Mouse (Mus musculus): ENCODE results near the gene St3gal4. TPM values are rescaled to one million over a fixed set of nuclear protein-coding genes. Genes with fewer than 3 reads are reported as not detected.

The St3gal4 gene
- total and polyA plus RNA-seq, 3 experiments: 6.2 to 9.3 (median 8.8) TPM

DNA sequence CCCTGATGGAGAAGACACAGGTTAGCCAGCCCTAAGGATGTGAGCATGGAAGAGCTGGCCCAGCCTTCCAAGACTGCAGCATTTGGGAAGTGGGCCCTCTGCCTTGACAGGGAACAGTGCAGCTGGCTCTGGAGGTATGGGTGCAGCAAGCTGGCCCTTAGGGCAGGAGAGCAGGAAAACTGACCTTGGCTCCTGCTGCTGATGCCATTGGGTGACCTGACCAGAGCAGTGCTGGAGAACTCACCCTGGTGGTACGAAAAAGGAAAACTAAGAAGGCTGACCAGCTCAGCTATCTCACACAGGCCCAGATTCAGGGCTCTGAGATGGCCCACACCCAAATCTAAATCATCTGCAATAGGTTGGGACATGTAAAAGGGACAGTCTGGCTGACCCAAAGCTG, 26.8 kb upstream of the St3gal4 start:
- TF ChIP-seq NRF1 (IDR thresholded peaks at IDR 0.05; ENCODE audit: low read depth, low read length): no peak

DNA sequence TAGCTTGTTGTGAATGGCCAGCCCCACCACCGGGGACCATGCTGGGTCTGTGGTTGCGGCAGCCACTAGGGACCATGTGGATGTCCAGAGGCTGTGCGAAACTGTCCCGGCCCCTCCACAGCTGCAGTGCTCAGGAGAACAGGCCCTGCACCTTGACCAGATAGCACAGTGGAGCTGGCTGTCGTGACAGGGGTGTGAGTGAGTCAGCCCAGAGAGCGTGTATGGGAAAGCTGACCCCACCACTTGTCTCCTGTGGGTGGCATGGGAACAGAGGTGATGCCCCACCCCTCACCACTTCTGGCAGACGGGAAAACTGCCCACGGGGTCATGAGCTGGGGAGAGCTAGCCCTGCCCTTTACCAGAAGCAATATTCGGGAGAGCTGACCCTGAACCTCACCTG, 26.1 kb upstream of the St3gal4 start:
- Histone ChIP-seq H3K4me3 (replicated peaks in 1 of 3; ENCODE audit: low read depth in 2 of 3, low read length in 2 of 3, poor library complexity in 1 of 3) (no peak overlapping the region), H3K9ac (ENCODE audit: insufficient read depth, low read depth) (no peak overlapping the region), H3K36me3 (replicated peaks in 1 of 2; ENCODE audit: control insufficient read depth in 1 of 2, insufficient read depth in 1 of 2, low read length in 1 of 2) (peaks cover 0 to 43% of the 10 kb centered on the region in 2 experiments), H3K9me3 (replicated peaks; ENCODE audit: low read length) (no peaks in the 10 kb centered on the region), H3K4me2 (ENCODE audit: insufficient read depth, low read depth, poor library complexity, severe bottlenecking) (no peak overlapping the region), H3K27me3 (replicated peaks) (no peaks in the 10 kb centered on the region), H3K27ac (ENCODE audit: insufficient read depth, low read depth) (no peak overlapping the region), H3K79me2 (replicated peaks; ENCODE audit: control insufficient read depth, extremely low read depth, insufficient read depth, poor library complexity, severe bottlenecking) (0 out of 2 replicates have a peak, but pooled peaks cover 1% of the 10 kb centered on the region), H3K4me1 (ENCODE audit: control insufficient read depth in 1 of 2, insufficient read depth in 2 of 2) (peaks cover 4 to 19% of the 10 kb centered on the region in 2 experiments; a peak in 2 of 4 replicates)
- DNase-seq (ENCODE audit: extremely low read depth): no peak
- TF ChIP-seq USF2 (conservative IDR thresholded peaks at IDR 0.05; ENCODE audit: low read depth, low read length) (no peak), MYC (IDR thresholded peaks at IDR 0.05; ENCODE audit: low read depth, low read length) (no peak), SIN3A (IDR thresholded peaks at IDR 0.05; ENCODE audit: low read length) (no peak), USF1 (IDR thresholded peaks at IDR 0.05; ENCODE audit: low read depth, low read length) (no peak), POLR2A (IDR thresholded peaks at IDR 0.05; ENCODE audit: low read depth, low read length) (no peak)
- dilution Hi-C loops (cut with MboI; ENCODE audit: extremely low pct_ligation_motif_present, extremely low pct_unique_long_range_greater_than_20kb, low sequenced_read_pairs): no loop called here
- in situ Hi-C loops (cut with MboI; ENCODE audit: low pct_ligation_motif_present, low pct_unique_long_range_greater_than_20kb, low sequenced_read_pairs): no loop called here

More for the DNA sequence above, 26.8 kb upstream of the St3gal4 start:
- Histone ChIP-seq H3K4me2 (ENCODE audit: insufficient read depth, low read depth, poor library complexity, severe bottlenecking) (no peak overlapping the region), H3K27me3 (replicated peaks) (no peaks in the 10 kb centered on the region), H3K79me2 (replicated peaks; ENCODE audit: control insufficient read depth, extremely low read depth, insufficient read depth, poor library complexity, severe bottlenecking) (0 out of 2 replicates have a peak, but pooled peaks cover 1% of the 10 kb centered on the region), H3K36me3 (replicated peaks in 1 of 2; ENCODE audit: control insufficient read depth in 1 of 2, insufficient read depth in 1 of 2, low read length in 1 of 2) (peaks cover 0 to 41% of the 10 kb centered on the region in 2 experiments), H3K4me1 (ENCODE audit: control insufficient read depth in 1 of 2, insufficient read depth in 2 of 2) (peaks cover 4 to 12% of the 10 kb centered on the region in 2 experiments; a peak in 2 of 4 replicates), H3K27ac (ENCODE audit: insufficient read depth, low read depth) (no peak overlapping the region), H3K9ac (ENCODE audit: insufficient read depth, low read depth) (no peak overlapping the region), H3K9me3 (replicated peaks; ENCODE audit: low read length) (no peaks in the 10 kb centered on the region), H3K4me3 (replicated peaks in 1 of 3; ENCODE audit: low read depth in 2 of 3, low read length in 2 of 3, poor library complexity in 1 of 3) (no peak overlapping the region)
- dilution Hi-C loops (cut with MboI; ENCODE audit: extremely low pct_ligation_motif_present, extremely low pct_unique_long_range_greater_than_20kb, low sequenced_read_pairs): no loop called here
- in situ Hi-C loops (cut with MboI; ENCODE audit: low pct_ligation_motif_present, low pct_unique_long_range_greater_than_20kb, low sequenced_read_pairs): no loop called here
- DNase-seq (ENCODE audit: extremely low read depth): no peak

DNA sequence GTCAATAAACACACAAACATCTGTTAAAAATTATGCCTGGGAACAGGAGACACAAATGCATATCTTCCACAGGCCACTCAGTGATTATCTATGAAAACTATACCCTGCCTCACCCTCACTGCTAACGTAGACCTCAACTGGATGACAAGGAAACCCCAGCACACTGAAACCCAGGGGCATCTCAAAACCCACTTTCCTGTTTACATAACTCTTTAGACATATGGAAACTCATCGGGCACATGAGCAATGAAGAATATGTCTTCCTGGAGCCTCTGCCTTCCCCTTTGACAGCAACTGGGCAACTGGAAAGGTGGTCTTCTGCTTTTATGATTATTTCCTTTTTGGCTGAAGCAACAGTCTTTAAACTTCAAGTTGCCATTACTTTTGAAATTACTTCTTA, 23.2 kb upstream of the St3gal4 start:
- no peak overlapping the region for H3K4me3 ChIP-seq (replicated peaks in 1 of 3; ENCODE audit: low read depth in 2 of 3, low read length in 2 of 3, poor library complexity in 1 of 3)
- TF ChIP-seq JUN (IDR thresholded peaks at IDR 0.05; ENCODE audit: insufficient read depth, low read depth, low read length) (no peak), JUND (conservative IDR thresholded peaks at IDR 0.05; ENCODE audit: low read depth, low read length) (no peak), CTCF (conservative IDR thresholded peaks at IDR 0.05 in 1 of 2, IDR thresholded peaks at IDR 0.05 in 1 of 2; ENCODE audit: low read depth in 2 of 2, low read length in 2 of 2) (no peak), ELF1 (IDR thresholded peaks at IDR 0.05; ENCODE audit: low read depth, low read length) (no peak), ZNF384 (IDR thresholded peaks at IDR 0.05; ENCODE audit: low read depth, low read length) (no peak), SMC3 (IDR thresholded peaks at IDR 0.05; ENCODE audit: low read depth, low read length) (no peak), HCFC1 (IDR thresholded peaks at IDR 0.05; ENCODE audit: low read depth, low read length) (no peak), MEF2A (IDR thresholded peaks at IDR 0.05; ENCODE audit: borderline replicate concordance, low read depth, low read length) (no peak), MAZ (IDR thresholded peaks at IDR 0.05; ENCODE audit: low read depth, low read length) (no peak), POLR2A (IDR thresholded peaks at IDR 0.05; ENCODE audit: low read depth, low read length) (no peak), POLR2AphosphoS2 (IDR thresholded peaks at IDR 0.05; ENCODE audit: low read depth, low read length) (no peak), PAX5 (IDR thresholded peaks at IDR 0.05; ENCODE audit: low read length) (no peak), UBTF (IDR thresholded peaks at IDR 0.05; ENCODE audit: low read depth, low read length) (no peak), MAFK (IDR thresholded peaks at IDR 0.05; ENCODE audit: insufficient replicate concordance, low read length) (no peak), MXI1 (IDR thresholded peaks at IDR 0.05; ENCODE audit: low read depth, low read length) (no peak), GABPA (IDR thresholded peaks at IDR 0.05; ENCODE audit: insufficient replicate concordance, low read depth, low read length) (no peak), EP300 (IDR thresholded peaks at IDR 0.05; ENCODE audit: low read length) (no peak), BHLHE40 (IDR thresholded peaks at IDR 0.05; ENCODE audit: low read depth, low read length) (no peak), USF2 (conservative IDR thresholded peaks at IDR 0.05; ENCODE audit: low read depth, low read length) (no peak)
- H3K79me2 ChIP-seq (replicated peaks; ENCODE audit: control insufficient read depth, extremely low read depth, insufficient read depth, poor library complexity, severe bottlenecking): no peaks in the 10 kb centered on the region
- H3K9me3 ChIP-seq (replicated peaks; ENCODE audit: low read length): no peaks in the 10 kb centered on the region
- no peak overlapping the region for H3K4me2 ChIP-seq (ENCODE audit: insufficient read depth, low read depth, poor library complexity, severe bottlenecking)
- H3K36me3 ChIP-seq (replicated peaks in 1 of 2; ENCODE audit: control insufficient read depth in 1 of 2, insufficient read depth in 1 of 2, low read length in 1 of 2): peaks cover 0 to 59% of the 10 kb centered on the region in 2 experiments
- peaks cover 4 to 19% of the 10 kb centered on the region in 2 experiments; a peak in 2 of 4 replicates for H3K4me1 ChIP-seq (ENCODE audit: control insufficient read depth in 1 of 2, insufficient read depth in 2 of 2)
- H3K27ac ChIP-seq (ENCODE audit: insufficient read depth, low read depth): no peak overlapping the region
- H3K9ac ChIP-seq (ENCODE audit: insufficient read depth, low read depth): no peak overlapping the region
- no peaks in the 10 kb centered on the region for H3K27me3 ChIP-seq (replicated peaks)
- dilution Hi-C loops (cut with MboI; ENCODE audit: extremely low pct_ligation_motif_present, extremely low pct_unique_long_range_greater_than_20kb, low sequenced_read_pairs): no loop called here
- in situ Hi-C loops (cut with MboI; ENCODE audit: low pct_ligation_motif_present, low pct_unique_long_range_greater_than_20kb, low sequenced_read_pairs): no loop called here
- DNase-seq (ENCODE audit: extremely low read depth): no peak
